Mouse (Mus musculus) small intestine, adult 2 months (tissue): ENCODE measurements around the gene Smim13. TPM values are rescaled to one million over a fixed set of nuclear protein-coding genes. Genes with fewer than 3 reads are reported as not detected.
"Not testable (repeated sequence)": the region's sequence is repeated elsewhere in the genome, so short reads cannot be mapped to it uniquely, and the experiment has no call there.

ENCODE experiments used
- H3K27ac ChIP-seq: fragments of 200-500 bp; 2 replicates; pipeline ENCODE4 v1.5.1; 2012; ENCODE audit warnings: low read depth, low read length, control low read depth, inconsistent platforms; ENCODE audit not compliant: insufficient read depth
- H3K27me3 ChIP-seq: fragments of 200-500 bp; 2 replicates; pipeline ENCODE4 v1.6.1; 2012; ENCODE audit warnings: mild to moderate bottlenecking, moderate library complexity, low read length, inconsistent platforms; ENCODE audit not compliant: control insufficient read depth, insufficient read depth
- H3K36me3 ChIP-seq: fragments of 200-500 bp; 2 replicates; pipeline ENCODE4 v1.6.1; 2012; ENCODE audit warnings: mild to moderate bottlenecking, low read length, control low read depth, inconsistent platforms; ENCODE audit not compliant: control insufficient read depth, insufficient read depth
- H3K4me1 ChIP-seq: fragments of 200-500 bp; 2 replicates; pipeline ENCODE4 v1.6.1; 2012; ENCODE audit warnings: low read length, inconsistent platforms, mixed read lengths; ENCODE audit not compliant: control insufficient read depth, insufficient read depth, insufficient read length
- H3K4me3 ChIP-seq: fragments of 200-500 bp; 2 replicates; pipeline ENCODE4 v1.5.1; 2012; ENCODE audit warnings: low read depth, mild to moderate bottlenecking, control low read depth, inconsistent platforms, low read length, moderate library complexity
- CTCF ChIP-seq: fragments of 200-500 bp; IDR thresholded peaks from 2 replicates; pipeline ENCODE4 v1.5.1; 2012; ENCODE audit warnings: low read depth, mild to moderate bottlenecking, control low read depth, inconsistent platforms, low read length, moderate library complexity, mixed read lengths; ENCODE audit not compliant: insufficient replicate concordance, insufficient read length; ENCODE audit errors: extremely low read depth
- POLR2A ChIP-seq: fragments of 200-500 bp; IDR thresholded peaks from 2 replicates; pipeline ENCODE4 v1.6.1; 2012; ENCODE audit warnings: low read depth, mild to moderate bottlenecking, control low read depth, inconsistent platforms, low read length, moderate library complexity
- WGBS: fragments of 180-500 bp; shearing (Covaris S2); methylation state at CpG from one replicate; pipeline ENCODE4 v1.1.7; 2018; 5-methylcytosine and 5-hydroxymethylcytosine counted together
- polyA plus RNA-seq: library from polyadenylated mRNA; depleted of rRNA; stranded (reverse); fragments of >200 nt; gene quantifications from 2 replicates; pipeline ENCODE4 v1.2.3, GENCODE M21; 2012

Smim13 gene
- polyA plus RNA-seq, 1 experiment = 1.9 TPM

- TF ChIP-seq POLR2A = no peak
- no peak for TF ChIP-seq CTCF
- WGBS = 24% methylated on average over 5 of the region's 5 CpGs
- no peaks in the 10 kb centered on the region for H3K27me3 ChIP-seq
- peak overlapping the region; percentile 10; the same call in 1 of the 2 replicates for H3K27ac ChIP-seq
- no peaks in the 10 kb centered on the region for H3K36me3 ChIP-seq
- no peak overlapping the region for H3K4me3 ChIP-seq
- H3K4me1 ChIP-seq = peaks cover 6% of the 10 kb centered on the region; the same call in 1 of the 2 replicates
Measured at GRCm38 (mm10) chr13:41251667-41252066, 2.0 kb downstream of the Smim13 start.

GRCm38 (mm10) chr13:41252141-41252540 is 2.5 kb downstream of the Smim13 start:
- WGBS = 67% methylated on average over 6 of the region's 6 CpGs
- TF ChIP-seq CTCF (no peak), POLR2A (no peak)
- Histone ChIP-seq H3K27me3 (no peaks in the 10 kb centered on the region), H3K4me3 (no peak overlapping the region), H3K27ac (peak overlapping the region; percentile 10; the same call in 1 of the 2 replicates), H3K36me3 (no peaks in the 10 kb centered on the region), H3K4me1 (peaks cover 6% of the 10 kb centered on the region; the same call in 1 of the 2 replicates)

GRCm38 (mm10) chr13:41252736-41253135 is 3.1 kb downstream of the Smim13 start:
- H3K27me3 ChIP-seq = no peaks in the 10 kb centered on the region
- no peak overlapping the region for H3K4me3 ChIP-seq
- no peak overlapping the region for H3K27ac ChIP-seq
- TF ChIP-seq CTCF (no peak), POLR2A (no peak)
- 91% methylated on average over 7 of the region's 7 CpGs for WGBS
- peaks cover 6% of the 10 kb centered on the region; the same call in 1 of the 2 replicates for H3K4me1 ChIP-seq
- no peaks in the 10 kb centered on the region for H3K36me3 ChIP-seq

GRCm38 (mm10) chr13:41256126-41256525 is 6.5 kb downstream of the Smim13 start:
- WGBS = 93% methylated on average over 5 of the region's 5 CpGs
- Histone ChIP-seq H3K27ac (no peak overlapping the region), H3K27me3 (no peaks in the 10 kb centered on the region), H3K4me3 (no peak overlapping the region), H3K4me1 (peaks cover 6% of the 10 kb centered on the region; the same call in 1 of the 2 replicates), H3K36me3 (no peaks in the 10 kb centered on the region)
- TF ChIP-seq POLR2A (no peak), CTCF (no peak)

GRCm38 (mm10) chr13:41256962-41257361 is 7.3 kb downstream of the Smim13 start:
- Histone ChIP-seq H3K27me3 (no peaks in the 10 kb centered on the region), H3K27ac (no peak overlapping the region), H3K4me3 (no peak overlapping the region), H3K4me1 (peaks cover 6% of the 10 kb centered on the region; the same call in 1 of the 2 replicates), H3K36me3 (no peaks in the 10 kb centered on the region)
- WGBS = 90% methylated on average over 3 of the region's 3 CpGs
- TF ChIP-seq POLR2A (no peak), CTCF (no peak)

GRCm38 (mm10) chr13:41257851-41258250 is 8.2 kb downstream of the Smim13 start:
- Histone ChIP-seq H3K36me3 (no peaks in the 10 kb centered on the region), H3K27me3 (no peaks in the 10 kb centered on the region), H3K4me1 (peaks cover 3% of the 10 kb centered on the region; the same call in 1 of the 2 replicates), H3K4me3 (no peak overlapping the region), H3K27ac (no peak overlapping the region)
- WGBS = 86% methylated on average over 4 of the region's 4 CpGs
- TF ChIP-seq CTCF = no peak
- no peak for TF ChIP-seq POLR2A

GRCm38 (mm10) chr13:41261617-41262016 is 12.0 kb downstream of the Smim13 start:
- H3K4me1 ChIP-seq, H3K27me3 ChIP-seq, H3K4me3 ChIP-seq, H3K36me3 ChIP-seq: not testable (repeated sequence)
- WGBS = 36% methylated on average over 8 of the region's 8 CpGs
- 0 out of 2 replicates have a peak overlapping the region, but pooled peaks have one; percentile 41 for H3K27ac ChIP-seq
